Mouse (Mus musculus): ENCODE measurements around the gene Abi3.

Abi3 gene

GRCm38 (mm10) chr11:95786511-95786910, 55.8 kb downstream of the Abi3 start:
- DNase-seq (ENCODE audit: inconsistent ontology term) = no peak

DNA sequence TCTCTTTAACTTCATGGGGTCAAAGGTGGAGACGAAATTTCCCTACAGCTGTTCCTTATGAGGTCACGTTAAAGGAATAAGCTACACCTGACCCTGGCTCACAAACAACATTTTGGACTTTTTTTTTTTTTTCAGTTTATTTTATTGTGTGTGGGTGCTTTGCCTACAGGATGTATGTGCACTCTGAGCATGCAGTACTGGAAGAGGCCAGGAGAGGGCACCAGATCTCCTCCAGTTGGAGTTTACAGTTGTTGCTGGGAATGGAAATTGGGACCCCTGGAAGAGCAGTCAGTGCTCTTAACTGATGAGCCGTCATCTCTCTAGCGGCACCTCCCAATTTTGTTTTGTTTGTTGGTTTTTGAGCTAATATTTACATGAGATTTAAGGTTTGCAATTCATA, 56.6 kb downstream of the Abi3 start:
- DNase-seq (ENCODE audit: inconsistent ontology term) = no peak

GRCm38 (mm10) chr11:95783958-95784357, 58.3 kb downstream of the Abi3 start:
- DNase-seq (ENCODE audit: inconsistent ontology term) = no peak

GRCm38 (mm10) chr11:95783457-95783856, 58.8 kb downstream of the Abi3 start:
- DNase-seq (ENCODE audit: inconsistent ontology term) = no peak

GRCm38 (mm10) chr11:95781557-95781956, 60.7 kb downstream of the Abi3 start:
- DNase-seq (ENCODE audit: inconsistent ontology term) = no peak

GRCm38 (mm10) chr11:95780480-95780879, 61.8 kb downstream of the Abi3 start:
- no peak for DNase-seq (ENCODE audit: inconsistent ontology term)
